Comparison of ENCODE assay signal across 8 mouse cellular contexts in genomic region chr2:60283751-60284466, GRCm38 (mm10). TPM values are rescaled to one million over a fixed set of nuclear protein-coding genes. Genes with fewer than 3 reads are reported as not detected.
DNase-seq lines count a peak whose midpoint lies in the region; ATAC-seq and TF ChIP-seq lines count a peak whose summit lies in the region.

No protein-coding gene starts in this region.

- ATAC-seq in erythroblast, adult 5-6 weeks (replicated peaks; ENCODE audit: low FRiP score, poor library complexity, severe bottlenecking), result no peak
- ATAC-seq in heart, embryonic 12.5 days (ENCODE audit: insufficient number of reproducible peaks, low FRiP score), result peak; percentile 83
- peak; percentile 96 for ATAC-seq in kidney, embryonic 15.5 days (replicated peaks; ENCODE audit: low FRiP score)
- ATAC-seq in limb, embryonic 14.5 days (ENCODE audit: low FRiP score, low read depth), result peak; percentile 88
- peak; percentile 64 for ATAC-seq in midbrain, embryonic 14.5 days (ENCODE audit: low FRiP score, low TSS enrichment)

- peak overlapping the region; percentile 96 for H3K4me2 ChIP-seq in heart, embryonic 12.5 days
- peak overlapping the region; percentile 97 for H3K4me2 ChIP-seq in kidney, embryonic 15.5 days
- H3K4me2 ChIP-seq in limb, embryonic 14.5 days (replicated peaks; ENCODE audit: low read depth, low read length, severe bottlenecking), result peak overlapping the region; percentile 95
- peak overlapping the region; percentile 91 for H3K4me2 ChIP-seq in midbrain, embryonic 14.5 days (ENCODE audit: low read length)

- peaks cover 27% of the 10 kb centered on the region for H3K27me3 ChIP-seq in erythroblast, embryonic 14.5 days (ENCODE audit: control insufficient read depth)
- H3K27me3 ChIP-seq in heart, embryonic 12.5 days (replicated peaks), result no peaks in the 10 kb centered on the region
- no peaks in the 10 kb centered on the region for H3K27me3 ChIP-seq in kidney, embryonic 15.5 days
- H3K27me3 ChIP-seq in limb, embryonic 14.5 days (ENCODE audit: control insufficient read depth, insufficient read depth, low read length), result no peaks in the 10 kb centered on the region
- H3K27me3 ChIP-seq in midbrain, embryonic 14.5 days (ENCODE audit: control insufficient read depth, insufficient read depth, low read length), result peaks cover 17% of the 10 kb centered on the region
- no peaks in the 10 kb centered on the region; the same call in 1 of the 2 replicates for H3K27me3 ChIP-seq in spleen, adult 2 months (ENCODE audit: control insufficient read depth, insufficient read depth, low read length)

- H3K9me3 ChIP-seq in erythroblast, embryonic 14.5 days (ENCODE audit: control insufficient read depth, low read length), result peaks cover 5% of the 10 kb centered on the region; the same call in 1 of the 2 replicates
- H3K9me3 ChIP-seq in heart, embryonic 12.5 days (replicated peaks), result no peaks in the 10 kb centered on the region
- H3K9me3 ChIP-seq in kidney, embryonic 15.5 days (replicated peaks), result no peaks in the 10 kb centered on the region
- no peaks in the 10 kb centered on the region for H3K9me3 ChIP-seq in limb, embryonic 14.5 days (ENCODE audit: control insufficient read depth, low read length)
- H3K9me3 ChIP-seq in midbrain, embryonic 14.5 days (ENCODE audit: control insufficient read depth, low read length), result no peaks in the 10 kb centered on the region

- WGBS in heart, embryonic 12.5 days, result under 1% methylated on average over 34 of the region's 42 CpGs
- WGBS in kidney, embryonic 15.5 days, result under 1% methylated on average over 42 of the region's 42 CpGs
- under 1% methylated on average over 40 of the region's 42 CpGs for WGBS in limb, embryonic 14.5 days
- WGBS in midbrain, embryonic 14.5 days, result under 1% methylated on average over 42 of the region's 42 CpGs
- WGBS in spleen, adult 2 months, result 2% methylated on average over 42 of the region's 42 CpGs

- H3K4me1 ChIP-seq in erythroblast, embryonic 14.5 days (ENCODE audit: control insufficient read depth), result peaks cover 4% of the 10 kb centered on the region
- H3K4me1 ChIP-seq in embryonic fibroblast, embryonic 13.5 days (ENCODE audit: control insufficient read depth, insufficient read depth, low read length), result no peaks in the 10 kb centered on the region
- H3K4me1 ChIP-seq in heart, embryonic 12.5 days (replicated peaks), result peaks cover 7% of the 10 kb centered on the region; the same call in 1 of the 2 replicates
- H3K4me1 ChIP-seq in kidney, embryonic 15.5 days, result peaks cover 19% of the 10 kb centered on the region
- H3K4me1 ChIP-seq in limb, embryonic 14.5 days (ENCODE audit: control insufficient read depth, insufficient read depth, low read length), result peaks cover 7% of the 10 kb centered on the region
- peaks cover 13% of the 10 kb centered on the region for H3K4me1 ChIP-seq in midbrain, embryonic 14.5 days (ENCODE audit: control insufficient read depth, insufficient read depth, low read length)
- peaks cover 11% of the 10 kb centered on the region for H3K4me1 ChIP-seq in spleen, adult 2 months (ENCODE audit: control insufficient read depth, insufficient read depth, insufficient read length)

- no peak for TF ChIP-seq CTCF in embryonic fibroblast, embryonic 13.5 days (IDR thresholded peaks at IDR 0.05; ENCODE audit: borderline replicate concordance, insufficient read depth, low read length)
- TF ChIP-seq CTCF in spleen, adult 2 months (IDR thresholded peaks at IDR 0.05; ENCODE audit: extremely low read depth, insufficient read depth, insufficient read length, insufficient replicate concordance), result no peak

- no peak overlapping the region for H3K27ac ChIP-seq in embryonic fibroblast, embryonic 13.5 days (ENCODE audit: insufficient read depth, low read length)
- no peak overlapping the region for H3K27ac ChIP-seq in heart, embryonic 12.5 days (ENCODE audit: poor library complexity, severe bottlenecking)
- H3K27ac ChIP-seq in kidney, embryonic 15.5 days, result peak overlapping the region; percentile 77
- no peak overlapping the region for H3K27ac ChIP-seq in limb, embryonic 14.5 days (replicated peaks; ENCODE audit: low read depth, low read length)
- no peak overlapping the region for H3K27ac ChIP-seq in midbrain, embryonic 14.5 days (replicated peaks; ENCODE audit: low read depth, low read length)
- H3K27ac ChIP-seq in spleen, adult 2 months (ENCODE audit: insufficient read depth, low read length), result peak overlapping the region; percentile 54

- peak overlapping the region; percentile 54 for H3K4me3 ChIP-seq in erythroblast, embryonic 14.5 days (replicated peaks)
- peak overlapping the region; percentile 42 for H3K4me3 ChIP-seq in embryonic fibroblast, embryonic 13.5 days (ENCODE audit: insufficient read depth, low read length)
- peak overlapping the region; percentile 58 for H3K4me3 ChIP-seq in heart, embryonic 12.5 days
- H3K4me3 ChIP-seq in kidney, embryonic 15.5 days (replicated peaks), result peak overlapping the region; percentile 58
- H3K4me3 ChIP-seq in limb, embryonic 14.5 days (replicated peaks; ENCODE audit: low read length), result peak overlapping the region; percentile 50
- peak overlapping the region; percentile 43 for H3K4me3 ChIP-seq in midbrain, embryonic 14.5 days (replicated peaks; ENCODE audit: low read depth, low read length)
- H3K4me3 ChIP-seq in spleen, adult 2 months (ENCODE audit: extremely low read depth, insufficient read depth, insufficient read length), result peak overlapping the region; percentile 42; the same call in 1 of the 2 replicates

- TF ChIP-seq POLR2A in embryonic fibroblast, embryonic 13.5 days (IDR thresholded peaks at IDR 0.05; ENCODE audit: low read depth, low read length), result peak; percentile 68
- TF ChIP-seq POLR2A in limb, embryonic 14.5 days (IDR thresholded peaks at IDR 0.05; ENCODE audit: borderline replicate concordance, extremely low read depth, insufficient read depth, insufficient read length), result no peak
- TF ChIP-seq POLR2A in spleen, adult 2 months (IDR thresholded peaks at IDR 0.05; ENCODE audit: low read depth, low read length), result no peak

- no peaks in the 10 kb centered on the region for H3K36me3 ChIP-seq in erythroblast, embryonic 14.5 days (ENCODE audit: control insufficient read depth)
- H3K36me3 ChIP-seq in heart, embryonic 12.5 days, result no peaks in the 10 kb centered on the region
- H3K36me3 ChIP-seq in kidney, embryonic 15.5 days, result no peaks in the 10 kb centered on the region
- H3K36me3 ChIP-seq in limb, embryonic 14.5 days (ENCODE audit: control insufficient read depth, insufficient read depth, low read length), result no peaks in the 10 kb centered on the region
- no peaks in the 10 kb centered on the region for H3K36me3 ChIP-seq in midbrain, embryonic 14.5 days (ENCODE audit: control insufficient read depth, insufficient read depth, low read length)
- no peaks in the 10 kb centered on the region for H3K36me3 ChIP-seq in spleen, adult 2 months (ENCODE audit: control insufficient read depth, insufficient read depth, low read length)

- peak; percentile 58 for DNase-seq in limb, embryonic 14.5 days (ENCODE audit: low spot score)
- DNase-seq in midbrain, embryonic 14.5 days, result peak; percentile 75
- peak in 1 of 2 experiments; percentile 48 for DNase-seq in spleen, adult 2 months (ENCODE audit: low read depth in 1 of 2, low spot score in 2 of 2)

- peak overlapping the region; percentile 72 for H3K9ac ChIP-seq in heart, embryonic 12.5 days
- peak overlapping the region; percentile 60 for H3K9ac ChIP-seq in kidney, embryonic 15.5 days
- peak overlapping the region; percentile 74 for H3K9ac ChIP-seq in limb, embryonic 14.5 days (ENCODE audit: low read depth, low read length, severe bottlenecking)
- H3K9ac ChIP-seq in midbrain, embryonic 14.5 days (replicated peaks; ENCODE audit: low read length), result peak overlapping the region; percentile 61

RNA-seq across cellular contexts. Expression of gene Cd302, which starts 0.4 kb away (rescaled TPM):
- polyA plus RNA-seq in erythroblast, embryonic 14.5 days (2012), result 0.04 TPM in 1 of 2 replicates, not detected in the other
- 5.4 and 14.8 TPM in 2 replicates for total RNA-seq in erythroblast, adult 5-6 weeks (2015; ENCODE audit: low replicate concordance)
- 1.4 and 2.6 TPM in 2 replicates for total RNA-seq in erythroblast, adult 5-6 weeks (2017; ENCODE audit: low replicate concordance)
- 40.8 and 51.0 TPM in 2 replicates for polyA plus RNA-seq in embryonic fibroblast, embryonic 13.5 days (2011; ENCODE audit: insufficient read length, low read depth, missing spikeins)
- 23.3 and 23.9 TPM in 2 replicates for polyA plus RNA-seq in heart, embryonic 12.5 days (2016; fragmentation: Nextera tagmentation; extraction: Ambion mirVana)
- polyA plus RNA-seq in kidney, embryonic 15.5 days (2015; fragmentation: Nextera tagmentation; extraction: Ambion mirVana), result 43.6 and 47.2 TPM in 2 replicates
- polyA plus RNA-seq in limb, embryonic 14.5 days (2012; rRNA removed), result 17.7 and 23.5 TPM in 2 replicates
- polyA plus RNA-seq in limb, embryonic 14.5 days (2014; fragmentation: Nextera tagmentation; extraction: Ambion mirVana), result 42.4 and 45.4 TPM in 2 replicates
- polyA plus RNA-seq in midbrain, embryonic 14.5 days (2014; fragmentation: Nextera tagmentation; extraction: Ambion mirVana), result 7.7 and 14.6 TPM in 2 replicates
- polyA plus RNA-seq in spleen, adult 2 months (2012; rRNA removed), result 15.3 and 16.9 TPM in 2 replicates

Comparison
In these comparisons a context has a peak if more than half of its experiments do, and no peak if none do; other contexts are left out.
1. H3K27ac ChIP-seq: peak in kidney, embryonic 15.5 days (single experiment) and spleen, adult 2 months (single experiment); none in embryonic fibroblast, embryonic 13.5 days (single experiment), heart, embryonic 12.5 days (single experiment), limb, embryonic 14.5 days (single experiment) and midbrain, embryonic 14.5 days (single experiment).
2. Peak in every context shown above with its lines, with median percentiles within 50 percentile points of each other: H3K4me3 ChIP-seq, H3K4me2 ChIP-seq and H3K9ac ChIP-seq.